Mouse (Mus musculus) embryo, embryonic 9.5 days (tissue): ENCODE data around the gene Srms.

Experiments used
- DNase-seq: peaks from one replicate; pipeline ENCODE4 v3.0.0-alpha.2; 2017; ENCODE audit errors: extremely low spot score

Srms gene

GRCm38 (mm10) chr2:181160821-181161220 lies 52.2 kb downstream of the Srms start:
- no peak for DNase-seq

GRCm38 (mm10) chr2:181159771-181160170 lies 53.2 kb downstream of the Srms start:
- DNase-seq = peak; percentile 19

GRCm38 (mm10) chr2:181159091-181159514 lies 53.9 kb downstream of the Srms start:
- DNase-seq = no peak

GRCm38 (mm10) chr2:181158471-181158870 lies 54.5 kb downstream of the Srms start:
- no peak for DNase-seq

GRCm38 (mm10) chr2:181157716-181158302 lies 55.2 kb downstream of the Srms start:
- DNase-seq = no peak

- no peak for DNase-seq
Measured at GRCm38 (mm10) chr2:181157180-181157579, 55.8 kb downstream of the Srms start.

GRCm38 (mm10) chr2:181156248-181157121 lies 56.5 kb downstream of the Srms start, which contains the start of gene Eef1a2:
Gene Eef1a2 (minus strand): TSS chr2:181157014.
- peak; percentile 3 for DNase-seq

GRCm38 (mm10) chr2:181155801-181156200 lies 57.2 kb downstream of the Srms start:
- no peak for DNase-seq
